Mouse (Mus musculus) liver, postnatal 0 days (tissue): ENCODE measurements around the gene Btrc.

Source experiments
- CTCF ChIP-seq: sonication (generic); IDR thresholded peaks from 2 replicates; pipeline ENCODE4 v1.5.1; 2016; ENCODE audit warnings: antibody characterized with exemption, low read depth
- EP300 ChIP-seq: IDR thresholded peaks from 2 replicates; pipeline ENCODE4 v1.6.1; 2016; ENCODE audit warnings: antibody characterized with exemption, low read depth, mild to moderate bottlenecking

GRCm38 (mm10) chr19:45454391-45454790, 90.9 kb downstream of the Btrc start:
- TF ChIP-seq CTCF (no peak), EP300 (no peak)
